Mouse (Mus musculus) urinary bladder, postnatal 4 days (tissue): ENCODE results near the gene Cd164.

Experiments used
- DNase-seq, 2 experiments: peaks; one replicate each; pipeline ENCODE4 v3.0.0; 2021 to 2022; ENCODE audit warnings: low spot score in 2 of 2

Gene Cd164

GRCm38 (mm10) chr10:41546396-41547165, 27.4 kb downstream of the Cd164 start:
- no peak for DNase-seq

GRCm38 (mm10) chr10:41550711-41551110, 31.5 kb downstream of the Cd164 start:
- no peak for DNase-seq

- DNase-seq: no peak
Measured at GRCm38 (mm10) chr10:41552319-41552718, 33.1 kb downstream of the Cd164 start.

GRCm38 (mm10) chr10:41552847-41553589, 33.8 kb downstream of the Cd164 start:
- no peak for DNase-seq

GRCm38 (mm10) chr10:41553711-41554110, 34.5 kb downstream of the Cd164 start:
- no peak for DNase-seq

- no peak for DNase-seq
Measured at GRCm38 (mm10) chr10:41555081-41555480, 35.9 kb downstream of the Cd164 start.

GRCm38 (mm10) chr10:41558401-41558800, 39.2 kb downstream of the Cd164 start:
- no peak for DNase-seq

GRCm38 (mm10) chr10:41561701-41562395, 42.6 kb downstream of the Cd164 start:
- DNase-seq: no peak

GRCm38 (mm10) chr10:41565141-41565540, 45.9 kb downstream of the Cd164 start:
- peak in 1 of 2 experiments; percentile 36 for DNase-seq

- no peak for DNase-seq
Measured at GRCm38 (mm10) chr10:41568306-41568705, 49.1 kb downstream of the Cd164 start.

GRCm38 (mm10) chr10:41571065-41571464, 51.9 kb downstream of the Cd164 start:
- no peak for DNase-seq

GRCm38 (mm10) chr10:41572274-41572673, 53.1 kb downstream of the Cd164 start:
- no peak for DNase-seq

GRCm38 (mm10) chr10:41573190-41573589, 54.0 kb downstream of the Cd164 start:
- DNase-seq: peak; percentile 42 to 62

GRCm38 (mm10) chr10:41575451-41576327, 56.5 kb downstream of the Cd164 start:
- no peak for DNase-seq

GRCm38 (mm10) chr10:41576328-41576833, 57.2 kb downstream of the Cd164 start:
- DNase-seq: no peak

- DNase-seq: no peak
Measured at GRCm38 (mm10) chr10:41578541-41578940, 59.3 kb downstream of the Cd164 start.

- DNase-seq: no peak
Measured at GRCm38 (mm10) chr10:41580441-41580840, 61.2 kb downstream of the Cd164 start.
